Mouse (Mus musculus): ENCODE measurements around the gene Ntng2. TPM values are rescaled to one million over a fixed set of nuclear protein-coding genes. Genes with fewer than 3 reads are reported as not detected.

Gene Ntng2
- total and polyA plus RNA-seq, 3 experiments = 0.53 to 3.8 TPM; not detected in 1

- Histone ChIP-seq H3K4me1 (ENCODE audit: control insufficient read depth in 1 of 2, insufficient read depth in 2 of 2) (no peaks in the 10 kb centered on the region), H3K36me3 (replicated peaks in 1 of 2; ENCODE audit: control insufficient read depth in 1 of 2, insufficient read depth in 1 of 2, low read length in 1 of 2) (peaks cover 0 to 7% of the 10 kb centered on the region in 2 experiments), H3K9ac (ENCODE audit: insufficient read depth, low read depth) (no peak overlapping the region), H3K79me2 (replicated peaks; ENCODE audit: control insufficient read depth, extremely low read depth, insufficient read depth, poor library complexity, severe bottlenecking) (no peaks in the 10 kb centered on the region), H3K9me3 (replicated peaks; ENCODE audit: low read length) (no peaks in the 10 kb centered on the region), H3K27me3 (replicated peaks) (peaks cover 83% of the 10 kb centered on the region), H3K4me3 (replicated peaks in 1 of 3; ENCODE audit: low read depth in 2 of 3, low read length in 2 of 3, poor library complexity in 1 of 3) (no peak overlapping the region), H3K27ac (ENCODE audit: insufficient read depth, low read depth) (no peak overlapping the region), H3K4me2 (ENCODE audit: insufficient read depth, low read depth, poor library complexity, severe bottlenecking) (no peak overlapping the region)
- dilution Hi-C loops (cut with MboI; ENCODE audit: extremely low pct_ligation_motif_present, extremely low pct_unique_long_range_greater_than_20kb, low sequenced_read_pairs) (no loop called here), in situ Hi-C loops (cut with MboI; ENCODE audit: low pct_ligation_motif_present, low pct_unique_long_range_greater_than_20kb, low sequenced_read_pairs) (no loop called here)
- no peak for DNase-seq (ENCODE audit: extremely low read depth)
- TF ChIP-seq SMC3 (IDR thresholded peaks at IDR 0.05; ENCODE audit: low read depth, low read length) = no peak
- TF ChIP-seq PAX5 (IDR thresholded peaks at IDR 0.05; ENCODE audit: low read length) = no peak
- TF ChIP-seq MAZ (IDR thresholded peaks at IDR 0.05; ENCODE audit: low read depth, low read length) = no peak
Measured at GRCm38 (mm10) chr2:29230191-29230835, 22.5 kb downstream of the Ntng2 start.

- no peak overlapping the region for H3K4me2 ChIP-seq (ENCODE audit: insufficient read depth, low read depth, poor library complexity, severe bottlenecking)
- dilution Hi-C loops (cut with MboI; ENCODE audit: extremely low pct_ligation_motif_present, extremely low pct_unique_long_range_greater_than_20kb, low sequenced_read_pairs) = no loop called here
- in situ Hi-C loops (cut with MboI; ENCODE audit: low pct_ligation_motif_present, low pct_unique_long_range_greater_than_20kb, low sequenced_read_pairs) = no loop called here
- H3K27me3 ChIP-seq (replicated peaks) = peaks cover 83% of the 10 kb centered on the region
- no peaks in the 10 kb centered on the region for H3K79me2 ChIP-seq (replicated peaks; ENCODE audit: control insufficient read depth, extremely low read depth, insufficient read depth, poor library complexity, severe bottlenecking)
- peaks cover 0 to 5% of the 10 kb centered on the region in 2 experiments for H3K36me3 ChIP-seq (replicated peaks in 1 of 2; ENCODE audit: control insufficient read depth in 1 of 2, insufficient read depth in 1 of 2, low read length in 1 of 2)
- peaks cover 8 to 11% of the 10 kb centered on the region in 2 experiments for H3K4me1 ChIP-seq (ENCODE audit: control insufficient read depth in 1 of 2, insufficient read depth in 2 of 2)
- no peak overlapping the region for H3K27ac ChIP-seq (ENCODE audit: insufficient read depth, low read depth)
- DNase-seq (ENCODE audit: extremely low read depth) = no peak
- no peak for TF ChIP-seq CHD2 (IDR thresholded peaks at IDR 0.05; ENCODE audit: low read length)
- TF ChIP-seq ZNF384 (IDR thresholded peaks at IDR 0.05; ENCODE audit: low read depth, low read length) = no peak
- no peak for TF ChIP-seq E2F4 (IDR thresholded peaks at IDR 0.05; ENCODE audit: insufficient replicate concordance, low read depth, low read length)
- no peak for TF ChIP-seq ZKSCAN1 (IDR thresholded peaks at IDR 0.05; ENCODE audit: borderline replicate concordance, low read depth, low read length)
- H3K9me3 ChIP-seq (replicated peaks; ENCODE audit: low read length) = no peaks in the 10 kb centered on the region
- no peak overlapping the region for H3K9ac ChIP-seq (ENCODE audit: insufficient read depth, low read depth)
- no peak overlapping the region for H3K4me3 ChIP-seq (replicated peaks in 1 of 3; ENCODE audit: low read depth in 2 of 3, low read length in 2 of 3, poor library complexity in 1 of 3)
Measured at GRCm38 (mm10) chr2:29226671-29227070, 26.1 kb downstream of the Ntng2 start.

GRCm38 (mm10) chr2:29223591-29224262 is 29.1 kb downstream of the Ntng2 start:
- no peak for TF ChIP-seq USF2 (conservative IDR thresholded peaks at IDR 0.05; ENCODE audit: low read depth, low read length)
- H3K4me1 ChIP-seq (ENCODE audit: control insufficient read depth in 1 of 2, insufficient read depth in 2 of 2) = peaks cover 14% of the 10 kb centered on the region in 2 experiments
- no peak overlapping the region for H3K4me2 ChIP-seq (ENCODE audit: insufficient read depth, low read depth, poor library complexity, severe bottlenecking)
- dilution Hi-C loops (cut with MboI; ENCODE audit: extremely low pct_ligation_motif_present, extremely low pct_unique_long_range_greater_than_20kb, low sequenced_read_pairs) (no loop called here), in situ Hi-C loops (cut with MboI; ENCODE audit: low pct_ligation_motif_present, low pct_unique_long_range_greater_than_20kb, low sequenced_read_pairs) (no loop called here)
- H3K4me3 ChIP-seq (replicated peaks in 1 of 3; ENCODE audit: low read depth in 2 of 3, low read length in 2 of 3, poor library complexity in 1 of 3) = no peak overlapping the region
- H3K9me3 ChIP-seq (replicated peaks; ENCODE audit: low read length) = no peaks in the 10 kb centered on the region
- H3K27ac ChIP-seq (ENCODE audit: insufficient read depth, low read depth) = no peak overlapping the region
- H3K9ac ChIP-seq (ENCODE audit: insufficient read depth, low read depth) = no peak overlapping the region
- H3K36me3 ChIP-seq (replicated peaks in 1 of 2; ENCODE audit: control insufficient read depth in 1 of 2, insufficient read depth in 1 of 2, low read length in 1 of 2) = peaks cover 0 to 5% of the 10 kb centered on the region in 2 experiments
- no peak for DNase-seq (ENCODE audit: extremely low read depth)
- peaks cover 82% of the 10 kb centered on the region for H3K27me3 ChIP-seq (replicated peaks)
- H3K79me2 ChIP-seq (replicated peaks; ENCODE audit: control insufficient read depth, extremely low read depth, insufficient read depth, poor library complexity, severe bottlenecking) = no peaks in the 10 kb centered on the region

Measured in CH12.LX (cell line).